Mouse (Mus musculus) limb, embryonic 12.5 days (tissue): ENCODE results near the gene 4921504E06Rik. TPM values are rescaled to one million over a fixed set of nuclear protein-coding genes. Genes with fewer than 3 reads are reported as not detected.

ENCODE experiments used
- ATAC-seq: fragments of 200-750 bp; cut with Nextera tagmentation; 2 replicates; pipeline ENCODE4 v1.8.0; 2017; ENCODE audit warnings: low read depth, moderate TSS enrichment; ENCODE audit not compliant: insufficient number of reproducible peaks, insufficient read depth, low FRiP score, low TSS enrichment
- H3K27ac ChIP-seq: fragments of 300-500 bp; sonication (generic); 2 replicates; pipeline ENCODE4 v1.5.1; 2016; ENCODE audit warnings: mild to moderate bottlenecking, moderate library complexity
- H3K27me3 ChIP-seq: fragments of 300-500 bp; sonication (generic); 2 replicates; pipeline ENCODE4 v1.6.1; 2016; ENCODE audit warnings: mild to moderate bottlenecking, moderate library complexity
- H3K36me3 ChIP-seq: fragments of 300-500 bp; sonication (generic); 2 replicates; pipeline ENCODE4 v1.6.1; 2016; ENCODE audit warnings: mild to moderate bottlenecking, moderate library complexity
- H3K4me1 ChIP-seq: fragments of 300-500 bp; sonication (generic); replicated peaks from 2 replicates; pipeline ENCODE4 v1.6.1; 2016
- H3K4me2 ChIP-seq: fragments of 300-500 bp; sonication (generic); 2 replicates; pipeline ENCODE4 v1.6.1; 2016; ENCODE audit warnings: mild to moderate bottlenecking, moderate library complexity
- H3K4me3 ChIP-seq: fragments of 300-500 bp; sonication (generic); replicated peaks from 2 replicates; pipeline ENCODE4 v1.5.1; 2016; ENCODE audit warnings: mild to moderate bottlenecking
- H3K9ac ChIP-seq: fragments of 300-500 bp; sonication (generic); replicated peaks from 2 replicates; pipeline ENCODE4 v1.6.1; 2016; ENCODE audit warnings: mild to moderate bottlenecking, moderate library complexity
- H3K9me3 ChIP-seq: fragments of 300-500 bp; sonication (generic); 2 replicates; pipeline ENCODE4 v1.6.1; 2016; ENCODE audit warnings: mild to moderate bottlenecking, moderate library complexity
- WGBS: fragments of 180-500 bp; shearing (Covaris S2); methylation state at CpG from one replicate; pipeline ENCODE4 v1.1.7; 2016; 5-methylcytosine and 5-hydroxymethylcytosine counted together
- polyA plus RNA-seq: library from polyadenylated mRNA; unstranded; fragments of >200 nt; fragmentation: Nextera tagmentation; extraction: Ambion mirVana; gene quantifications from 2 replicates; pipeline ENCODE4 v1.2.1, GENCODE M21; 2016

Gene 4921504E06Rik
- polyA plus RNA-seq, 1 experiment from 2014 or later: not detected

GRCm38 (mm10) chr2:19560071-19560470 lies 6.4 kb upstream of the 4921504E06Rik start:
- 70% methylated on average over 4 of the region's 4 CpGs for WGBS
- no peaks in the 10 kb centered on the region for H3K36me3 ChIP-seq
- H3K9me3 ChIP-seq: no peaks in the 10 kb centered on the region
- no peaks in the 10 kb centered on the region for H3K27me3 ChIP-seq
- no peak for ATAC-seq
- H3K27ac ChIP-seq: no peak overlapping the region
- H3K4me2 ChIP-seq: no peak overlapping the region
- no peak overlapping the region for H3K4me3 ChIP-seq
- H3K9ac ChIP-seq: no peak overlapping the region
- H3K4me1 ChIP-seq: 0 out of 2 replicates have a peak, but pooled peaks cover 5% of the 10 kb centered on the region

- Histone ChIP-seq H3K9me3 (no peaks in the 10 kb centered on the region), H3K9ac (no peak overlapping the region), H3K4me2 (no peak overlapping the region), H3K4me1 (peaks cover 18% of the 10 kb centered on the region), H3K27ac (no peak overlapping the region), H3K27me3 (no peaks in the 10 kb centered on the region), H3K36me3 (no peaks in the 10 kb centered on the region), H3K4me3 (no peak overlapping the region)
- WGBS: 80% methylated on average over 2 of the region's 2 CpGs
- ATAC-seq: no peak
These were observed 2.3 kb downstream of the 4921504E06Rik start for GRCm38 (mm10) chr2:19551396-19551795.

- no peak for ATAC-seq
- H3K27ac ChIP-seq: no peak overlapping the region
- H3K4me1 ChIP-seq: no peaks in the 10 kb centered on the region
- H3K9ac ChIP-seq: no peak overlapping the region
- no peak overlapping the region for H3K4me2 ChIP-seq
- H3K36me3 ChIP-seq: no peaks in the 10 kb centered on the region
- no peak overlapping the region for H3K4me3 ChIP-seq
- 74% methylated on average over 1 of the region's 1 CpGs for WGBS
- no peaks in the 10 kb centered on the region for H3K27me3 ChIP-seq
- no peaks in the 10 kb centered on the region for H3K9me3 ChIP-seq
These were observed 12.8 kb downstream of the 4921504E06Rik start for GRCm38 (mm10) chr2:19540906-19541305.

GRCm38 (mm10) chr2:19529428-19529827 lies 24.3 kb downstream of the 4921504E06Rik start:
- Histone ChIP-seq H3K4me2 (no peak overlapping the region), H3K27ac (no peak overlapping the region), H3K4me1 (no peaks in the 10 kb centered on the region), H3K9ac (no peak overlapping the region), H3K9me3 (no peaks in the 10 kb centered on the region), H3K36me3 (no peaks in the 10 kb centered on the region), H3K4me3 (no peak overlapping the region), H3K27me3 (no peaks in the 10 kb centered on the region)
- 90% methylated on average over 2 of the region's 2 CpGs for WGBS
- no peak for ATAC-seq

GRCm38 (mm10) chr2:19528797-19529196 lies 24.9 kb downstream of the 4921504E06Rik start:
- H3K9ac ChIP-seq: no peak overlapping the region
- no peak for ATAC-seq
- no peaks in the 10 kb centered on the region for H3K9me3 ChIP-seq
- WGBS: 0% methylated on average over 1 of the region's 1 CpGs
- H3K27me3 ChIP-seq: no peaks in the 10 kb centered on the region
- no peaks in the 10 kb centered on the region for H3K4me1 ChIP-seq
- H3K4me2 ChIP-seq: no peak overlapping the region
- H3K27ac ChIP-seq: no peak overlapping the region
- H3K4me3 ChIP-seq: no peak overlapping the region
- no peaks in the 10 kb centered on the region for H3K36me3 ChIP-seq

- Histone ChIP-seq H3K27me3 (peaks cover 19% of the 10 kb centered on the region), H3K4me3 (no peak overlapping the region), H3K9ac (no peak overlapping the region), H3K4me1 (no peaks in the 10 kb centered on the region), H3K4me2 (no peak overlapping the region), H3K36me3 (no peaks in the 10 kb centered on the region), H3K27ac (no peak overlapping the region), H3K9me3 (no peaks in the 10 kb centered on the region)
- 75% methylated on average over 5 of the region's 5 CpGs for WGBS
- ATAC-seq: no peak
These were observed 29.6 kb downstream of the 4921504E06Rik start for GRCm38 (mm10) chr2:19524071-19524470.

GRCm38 (mm10) chr2:19521662-19522061 lies 32.1 kb downstream of the 4921504E06Rik start:
- ATAC-seq: no peak
- H3K27ac ChIP-seq: no peak overlapping the region
- no peaks in the 10 kb centered on the region for H3K4me1 ChIP-seq
- WGBS: 19% methylated on average over 6 of the region's 7 CpGs
- no peak overlapping the region for H3K4me3 ChIP-seq
- H3K36me3 ChIP-seq: no peaks in the 10 kb centered on the region
- H3K9me3 ChIP-seq: no peaks in the 10 kb centered on the region
- no peak overlapping the region for H3K9ac ChIP-seq
- no peak overlapping the region for H3K4me2 ChIP-seq
- H3K27me3 ChIP-seq: peaks cover 24% of the 10 kb centered on the region

- Histone ChIP-seq H3K36me3 (no peaks in the 10 kb centered on the region), H3K27me3 (peaks cover 24% of the 10 kb centered on the region), H3K9ac (no peak overlapping the region), H3K4me1 (no peaks in the 10 kb centered on the region), H3K4me3 (no peak overlapping the region), H3K9me3 (no peaks in the 10 kb centered on the region), H3K4me2 (no peak overlapping the region), H3K27ac (no peak overlapping the region)
- WGBS: 82% methylated on average over 2 of the region's 2 CpGs
- ATAC-seq: no peak
These were observed 33.1 kb downstream of the 4921504E06Rik start for GRCm38 (mm10) chr2:19520617-19521016.

GRCm38 (mm10) chr2:19519768-19520167 lies 33.9 kb downstream of the 4921504E06Rik start:
- Histone ChIP-seq H3K9me3 (no peaks in the 10 kb centered on the region), H3K36me3 (no peaks in the 10 kb centered on the region), H3K4me1 (no peaks in the 10 kb centered on the region), H3K27me3 (peaks cover 24% of the 10 kb centered on the region), H3K4me3 (no peak overlapping the region), H3K27ac (no peak overlapping the region), H3K4me2 (no peak overlapping the region), H3K9ac (no peak overlapping the region)
- no peak; the same call in 1 of the 2 replicates for ATAC-seq
- 4% methylated on average over 7 of the region's 7 CpGs for WGBS

- WGBS: 52% methylated on average over 13 of the region's 13 CpGs
- Histone ChIP-seq H3K27me3 (peaks cover 24% of the 10 kb centered on the region), H3K4me1 (no peaks in the 10 kb centered on the region), H3K4me2 (no peak overlapping the region), H3K4me3 (no peak overlapping the region), H3K9me3 (no peaks in the 10 kb centered on the region), H3K27ac (no peak overlapping the region), H3K9ac (no peak overlapping the region), H3K36me3 (no peaks in the 10 kb centered on the region)
- ATAC-seq: no peak
These were observed 35.8 kb downstream of the 4921504E06Rik start for GRCm38 (mm10) chr2:19517952-19518351.

- Histone ChIP-seq H3K4me2 (no peak overlapping the region), H3K27me3 (0 out of 2 replicates have a peak, but pooled peaks cover 2% of the 10 kb centered on the region), H3K9ac (no peak overlapping the region), H3K36me3 (no peaks in the 10 kb centered on the region), H3K4me1 (0 out of 2 replicates have a peak, but pooled peaks cover 5% of the 10 kb centered on the region), H3K9me3 (no peaks in the 10 kb centered on the region), H3K27ac (no peak overlapping the region), H3K4me3 (no peak overlapping the region)
- WGBS: 72% methylated on average over 5 of the region's 5 CpGs
- no peak for ATAC-seq
These were observed 41.3 kb downstream of the 4921504E06Rik start for GRCm38 (mm10) chr2:19512381-19512780.

- H3K9ac ChIP-seq: no peak overlapping the region
- WGBS: 59% methylated on average over 5 of the region's 5 CpGs
- no peak overlapping the region for H3K4me2 ChIP-seq
- 0 out of 2 replicates have a peak, but pooled peaks cover 5% of the 10 kb centered on the region for H3K4me1 ChIP-seq
- H3K36me3 ChIP-seq: no peaks in the 10 kb centered on the region
- H3K9me3 ChIP-seq: no peaks in the 10 kb centered on the region
- no peak overlapping the region for H3K4me3 ChIP-seq
- ATAC-seq: no peak
- H3K27ac ChIP-seq: no peak overlapping the region
- 0 out of 2 replicates have a peak, but pooled peaks cover 2% of the 10 kb centered on the region for H3K27me3 ChIP-seq
These were observed 42.7 kb downstream of the 4921504E06Rik start for GRCm38 (mm10) chr2:19511032-19511431.
